Mouse (Mus musculus) erythroblast, embryonic 14.5 days (primary cell): ENCODE results near the gene Gnpat.

Experiments used
- GATA1 ChIP-seq: IDR thresholded peaks from 2 replicates; pipeline ENCODE4 v1.6.1; 2012; ENCODE audit warnings: low read length, inconsistent platforms, mixed read lengths
- TAL1 ChIP-seq: IDR thresholded peaks from 3 replicates; pipeline ENCODE4 v1.6.1; 2012; ENCODE audit warnings: low read length, inconsistent platforms, mixed read lengths

DNA sequence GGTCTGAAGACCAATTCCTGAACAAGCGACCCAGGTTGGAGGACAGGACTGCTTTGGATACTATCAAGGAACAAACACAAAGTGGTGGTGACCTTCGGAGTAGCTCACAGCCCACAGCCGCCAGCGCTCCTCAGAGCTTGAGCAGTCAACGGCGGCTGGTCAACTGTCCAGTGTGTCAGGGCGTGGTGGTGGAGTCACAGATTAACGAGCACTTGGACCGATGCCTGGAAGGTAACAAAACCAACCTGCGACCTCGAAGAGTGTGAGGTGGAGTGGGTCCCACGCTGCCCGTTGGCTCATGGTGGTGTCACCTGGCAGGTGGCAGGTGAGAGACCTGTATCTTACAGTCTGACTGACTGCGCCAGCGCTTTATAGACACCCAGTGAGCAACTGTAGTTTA lies 40.4 kb downstream of the Gnpat start:
- TF ChIP-seq GATA1 = no peak
- TF ChIP-seq TAL1 = no peak
